Mouse (Mus musculus) midbrain, embryonic 11.5 days (tissue): ENCODE data around the gene Dnajb12. TPM values are rescaled to one million over a fixed set of nuclear protein-coding genes. Genes with fewer than 3 reads are reported as not detected.
A peak's percentile ranks its signal among the peaks of the same experiment; 100 is the strongest.

Experiments
- ATAC-seq: fragments of 200-750 bp; cut with Nextera tagmentation; 2 replicates; pipeline ENCODE4 v1.8.0; 2017; ENCODE audit warnings: moderate TSS enrichment, moderate library complexity; ENCODE audit not compliant: low FRiP score
- DNase-seq: peaks from one replicate; pipeline ENCODE4 v3.0.0; 2015; ENCODE audit warnings: low spot score; ENCODE audit errors: missing footprints
- H3K27ac ChIP-seq: fragments of 300-500 bp; sonication (generic); 2 replicates; pipeline ENCODE4 v1.5.1; 2014; ENCODE audit warnings: low read depth, low read length
- H3K27me3 ChIP-seq: fragments of 300-500 bp; sonication (generic); 2 replicates; pipeline ENCODE4 v1.6.1; 2014; ENCODE audit warnings: mild to moderate bottlenecking, low read length, moderate library complexity, mixed read lengths; ENCODE audit not compliant: control insufficient read depth, insufficient read depth
- H3K36me3 ChIP-seq: fragments of 300-500 bp; sonication (generic); 2 replicates; pipeline ENCODE4 v1.6.1; 2014; ENCODE audit warnings: mild to moderate bottlenecking, low read length, moderate library complexity, mixed read lengths; ENCODE audit not compliant: control insufficient read depth, insufficient read depth
- H3K4me1 ChIP-seq: fragments of 300-500 bp; sonication (generic); 2 replicates; pipeline ENCODE4 v1.6.1; 2014; ENCODE audit warnings: low read length; ENCODE audit not compliant: control insufficient read depth, insufficient read depth
- H3K4me2 ChIP-seq: fragments of 300-500 bp; sonication (generic); 2 replicates; pipeline ENCODE4 v1.6.1; 2014; ENCODE audit warnings: mild to moderate bottlenecking, moderate library complexity
- H3K4me3 ChIP-seq: fragments of 300-500 bp; sonication (generic); 2 replicates; pipeline ENCODE4 v1.5.1; 2014; ENCODE audit warnings: low read depth, low read length
- H3K9ac ChIP-seq: fragments of 300-500 bp; sonication (generic); 2 replicates; pipeline ENCODE4 v1.6.1; 2014; ENCODE audit warnings: low read length
- H3K9me3 ChIP-seq: fragments of 300-500 bp; sonication (generic); 2 replicates; pipeline ENCODE4 v1.6.1; 2016; ENCODE audit warnings: low read length; ENCODE audit not compliant: control insufficient read depth
- WGBS: fragments of 180-500 bp; shearing (Covaris S2); extraction: QIAGEN DNeasy Blood & Tissue Kit; methylation state at CpG from one replicate; pipeline ENCODE4 v1.1.7; 2014; 5-methylcytosine and 5-hydroxymethylcytosine counted together
- polyA plus RNA-seq: library from polyadenylated mRNA; unstranded; fragments of >200 nt; fragmentation: Nextera tagmentation; extraction: Ambion mirVana; gene quantifications from 2 replicates; pipeline ENCODE4 v1.2.1, GENCODE M21; 2014

Gene Dnajb12
- polyA plus RNA-seq, 1 experiment from 2014 or later = 22.4 TPM

GRCm38 (mm10) chr10:59878823-59879222 lies 533 bp upstream of the Dnajb12 start:
- H3K27me3 ChIP-seq = no peaks in the 10 kb centered on the region
- H3K9me3 ChIP-seq = no peaks in the 10 kb centered on the region
- 21% methylated on average over 5 of the region's 5 CpGs for WGBS
- H3K4me3 ChIP-seq = peak overlapping the region; percentile 91
- H3K9ac ChIP-seq = peak overlapping the region; percentile 100
- DNase-seq (no peak), ATAC-seq (peak; percentile 4; the same call in 1 of the 2 replicates)
- H3K27ac ChIP-seq = no peak overlapping the region
- peak overlapping the region; percentile 85 for H3K4me2 ChIP-seq
- H3K4me1 ChIP-seq = peaks cover 7% of the 10 kb centered on the region
- no peaks in the 10 kb centered on the region for H3K36me3 ChIP-seq

- Histone ChIP-seq H3K4me1 (peaks cover 7% of the 10 kb centered on the region), H3K9me3 (no peaks in the 10 kb centered on the region), H3K27ac (peak overlapping the region; percentile 100), H3K4me3 (peak overlapping the region; percentile 91), H3K9ac (peak overlapping the region; percentile 100), H3K36me3 (no peaks in the 10 kb centered on the region), H3K27me3 (no peaks in the 10 kb centered on the region), H3K4me2 (peak overlapping the region; percentile 85)
- WGBS = under 1% methylated on average over 13 of the region's 13 CpGs
- DNase-seq (no peak), ATAC-seq (no peak; the same call in 1 of the 2 replicates)
Measured at GRCm38 (mm10) chr10:59880029-59880386, 652 bp downstream of the Dnajb12 start.

- no peak for ATAC-seq
- H3K4me3 ChIP-seq = peak overlapping the region; percentile 91; the same call in 1 of the 2 replicates
- peaks cover 7% of the 10 kb centered on the region for H3K4me1 ChIP-seq
- H3K27ac ChIP-seq = no peak overlapping the region
- DNase-seq = no peak
- 92% methylated on average over 7 of the region's 7 CpGs for WGBS
- H3K36me3 ChIP-seq = no peaks in the 10 kb centered on the region
- no peaks in the 10 kb centered on the region for H3K9me3 ChIP-seq
- no peaks in the 10 kb centered on the region for H3K27me3 ChIP-seq
- H3K9ac ChIP-seq = no peak overlapping the region
- H3K4me2 ChIP-seq = peak overlapping the region; percentile 85
Measured at GRCm38 (mm10) chr10:59880837-59881236, 1.5 kb downstream of the Dnajb12 start.

GRCm38 (mm10) chr10:59884327-59885173 lies 5.2 kb downstream of the Dnajb12 start:
- ATAC-seq (no peak), DNase-seq (no peak)
- no peak overlapping the region for H3K9ac ChIP-seq
- H3K9me3 ChIP-seq = no peaks in the 10 kb centered on the region
- 90% methylated on average over 10 of the region's 10 CpGs for WGBS
- H3K27ac ChIP-seq = no peak overlapping the region
- peaks cover 7% of the 10 kb centered on the region for H3K4me1 ChIP-seq
- H3K4me3 ChIP-seq = no peak overlapping the region
- no peaks in the 10 kb centered on the region for H3K36me3 ChIP-seq
- no peak overlapping the region for H3K4me2 ChIP-seq
- H3K27me3 ChIP-seq = no peaks in the 10 kb centered on the region

- ATAC-seq = no peak
- no peak for DNase-seq
- H3K27me3 ChIP-seq = no peaks in the 10 kb centered on the region
- WGBS = 92% methylated on average over 14 of the region's 14 CpGs
- H3K27ac ChIP-seq = no peak overlapping the region
- H3K4me3 ChIP-seq = no peak overlapping the region
- no peak overlapping the region for H3K9ac ChIP-seq
- H3K36me3 ChIP-seq = no peaks in the 10 kb centered on the region
- peaks cover 7% of the 10 kb centered on the region for H3K4me1 ChIP-seq
- no peaks in the 10 kb centered on the region for H3K9me3 ChIP-seq
- no peak overlapping the region for H3K4me2 ChIP-seq
Measured at GRCm38 (mm10) chr10:59885174-59886080, 6.1 kb downstream of the Dnajb12 start.

GRCm38 (mm10) chr10:59886081-59886466 lies 6.7 kb downstream of the Dnajb12 start:
- peaks cover under 1% of the 10 kb centered on the region; the same call in 1 of the 2 replicates for H3K4me1 ChIP-seq
- no peak overlapping the region for H3K4me3 ChIP-seq
- no peak for DNase-seq
- no peak overlapping the region for H3K4me2 ChIP-seq
- H3K27ac ChIP-seq = no peak overlapping the region
- H3K9me3 ChIP-seq = no peaks in the 10 kb centered on the region
- 95% methylated on average over 1 of the region's 1 CpGs for WGBS
- no peak overlapping the region for H3K9ac ChIP-seq
- ATAC-seq = no peak
- no peaks in the 10 kb centered on the region for H3K36me3 ChIP-seq
- H3K27me3 ChIP-seq = no peaks in the 10 kb centered on the region

- DNase-seq (no peak), ATAC-seq (no peak)
- no peak overlapping the region for H3K4me3 ChIP-seq
- 93% methylated on average over 5 of the region's 5 CpGs for WGBS
- 0 out of 2 replicates have a peak, but pooled peaks cover 4% of the 10 kb centered on the region for H3K36me3 ChIP-seq
- no peak overlapping the region for H3K4me2 ChIP-seq
- H3K9me3 ChIP-seq = no peaks in the 10 kb centered on the region
- H3K27ac ChIP-seq = no peak overlapping the region
- H3K27me3 ChIP-seq = no peaks in the 10 kb centered on the region
- H3K4me1 ChIP-seq = no peaks in the 10 kb centered on the region
- H3K9ac ChIP-seq = no peak overlapping the region
Measured at GRCm38 (mm10) chr10:59887432-59887831, 8.1 kb downstream of the Dnajb12 start.

- Histone ChIP-seq H3K36me3 (peaks cover 4% of the 10 kb centered on the region; the same call in 1 of the 2 replicates), H3K4me3 (no peak overlapping the region), H3K27me3 (no peaks in the 10 kb centered on the region), H3K4me1 (no peaks in the 10 kb centered on the region), H3K9ac (no peak overlapping the region), H3K4me2 (no peak overlapping the region), H3K27ac (no peak overlapping the region), H3K9me3 (no peaks in the 10 kb centered on the region)
- DNase-seq (no peak), ATAC-seq (no peak)
- 91% methylated on average over 7 of the region's 7 CpGs for WGBS
Measured at GRCm38 (mm10) chr10:59889339-59889738, 10.0 kb downstream of the Dnajb12 start.
